Mouse (Mus musculus) cerebellum, adult 2 months (tissue): ENCODE data around the gene Sema4d.

Experiments
- CTCF ChIP-seq: fragments of 200-500 bp; IDR thresholded peaks from 2 replicates; pipeline ENCODE4 v1.5.1; 2011; ENCODE audit warnings: low read depth, mild to moderate bottlenecking, control low read depth, low read length, moderate library complexity, borderline replicate concordance; ENCODE audit not compliant: insufficient read depth
- POLR2A ChIP-seq: fragments of 200-500 bp; IDR thresholded peaks from 2 replicates; pipeline ENCODE4 v1.6.1; 2011; ENCODE audit warnings: low read length, control low read depth, borderline replicate concordance; ENCODE audit not compliant: insufficient read depth

DNA sequence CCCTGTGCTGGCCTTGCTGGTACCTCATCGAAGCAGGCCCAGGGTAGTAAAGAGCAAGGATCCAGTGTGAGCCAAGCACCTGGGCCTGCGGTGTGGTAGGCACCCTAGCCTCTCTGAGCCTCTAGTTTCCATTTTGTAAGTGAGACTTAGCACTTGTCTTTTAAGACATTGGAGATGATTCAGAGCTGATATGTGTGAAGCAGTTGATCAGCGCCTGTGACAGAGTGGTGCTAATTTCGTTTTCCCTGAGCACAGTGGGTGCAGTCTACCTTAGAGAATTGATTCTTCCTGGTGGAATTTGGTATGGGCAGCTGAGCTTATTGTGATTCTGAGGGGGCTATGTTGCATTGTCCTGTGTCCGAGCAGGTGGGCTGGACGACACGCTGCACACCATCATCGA is 111.9 kb downstream of the Sema4d start:
- TF ChIP-seq CTCF (no peak), POLR2A (no peak)
